Mouse (Mus musculus) forebrain, embryonic 11.5 days (tissue): Measurements from ENCODE around the gene Ikzf5. TPM values are rescaled to one million over a fixed set of nuclear protein-coding genes. Genes with fewer than 3 reads are reported as not detected.
A peak's percentile ranks its signal among the peaks of the same experiment; 100 is the strongest.
"Not testable (repeated sequence)": the region's sequence is repeated elsewhere in the genome, so short reads cannot be mapped to it uniquely, and the experiment has no call there.

Experiments used
- ATAC-seq: fragments of 200-750 bp; cut with Nextera tagmentation; replicated peaks from 2 replicates; pipeline ENCODE4 v1.8.0; 2017; ENCODE audit warnings: moderate TSS enrichment; ENCODE audit not compliant: low FRiP score
- DNase-seq: peaks from one replicate; pipeline ENCODE4 v3.0.0-alpha.2; 2017; ENCODE audit warnings: low spot score
- H3K27ac ChIP-seq: fragments of 300-500 bp; sonication (generic); 2 replicates; pipeline ENCODE4 v1.5.1; 2014; ENCODE audit warnings: low read depth, low read length
- H3K27me3 ChIP-seq: fragments of 300-500 bp; sonication (generic); 2 replicates; pipeline ENCODE4 v1.6.1; 2014; ENCODE audit warnings: mild to moderate bottlenecking, low read length, mixed read lengths; ENCODE audit not compliant: control insufficient read depth, insufficient read depth
- H3K36me3 ChIP-seq: fragments of 300-500 bp; sonication (generic); 2 replicates; pipeline ENCODE4 v1.6.1; 2014; ENCODE audit warnings: mild to moderate bottlenecking, low read length, moderate library complexity, mixed read lengths; ENCODE audit not compliant: control insufficient read depth, insufficient read depth
- H3K4me1 ChIP-seq: fragments of 300-500 bp; sonication (generic); replicated peaks from 2 replicates; pipeline ENCODE4 v1.6.1; 2014; ENCODE audit warnings: low read length, mixed read lengths; ENCODE audit not compliant: control insufficient read depth, insufficient read depth
- H3K4me2 ChIP-seq: fragments of 300-500 bp; sonication (generic); 2 replicates; pipeline ENCODE4 v1.6.1; 2014; ENCODE audit warnings: low read depth, mild to moderate bottlenecking, low read length, moderate library complexity, mixed read lengths; ENCODE audit not compliant: severe bottlenecking
- H3K4me3 ChIP-seq: fragments of 300-500 bp; sonication (generic); 2 replicates; pipeline ENCODE4 v1.5.1; 2014; ENCODE audit warnings: low read depth, low read length
- H3K9ac ChIP-seq: fragments of 300-500 bp; sonication (generic); 2 replicates; pipeline ENCODE4 v1.6.1; 2014; ENCODE audit warnings: low read length
- H3K9me3 ChIP-seq: fragments of 300-500 bp; sonication (generic); 2 replicates; pipeline ENCODE4 v1.6.1; 2016; ENCODE audit warnings: low read length, mixed read lengths; ENCODE audit not compliant: control insufficient read depth
- WGBS: fragments of 180-500 bp; shearing (Covaris S2); extraction: QIAGEN DNeasy Blood & Tissue Kit; methylation state at CpG from one replicate; pipeline ENCODE4 v1.1.7; 2014; 5-methylcytosine and 5-hydroxymethylcytosine counted together
- polyA plus RNA-seq: library from polyadenylated mRNA; unstranded; fragments of >200 nt; fragmentation: Nextera tagmentation; extraction: Ambion mirVana; gene quantifications from 2 replicates; pipeline ENCODE4 v1.2.1, GENCODE M21; 2014

Gene Ikzf5
- 24.3 and 24.7 TPM in 2 replicates for polyA plus RNA-seq

GRCm38 (mm10) chr7:131410416-131411058, at the start of gene Ikzf5, which contains the start of gene Acadsb:
TSS of gene Ikzf5 (minus strand) at chr7:131410521.
TSS of gene Acadsb (plus strand) at chr7:131410601.
- peak; percentile 98 for ATAC-seq
- peaks cover 11% of the 10 kb centered on the region; the same call in 1 of the 2 replicates for H3K4me1 ChIP-seq
- H3K27me3 ChIP-seq, result no peaks in the 10 kb centered on the region
- H3K27ac ChIP-seq, result 0 out of 2 replicates have a peak within 1 kb of the TSS, but pooled peaks have one; percentile 25
- peak within 1 kb of the TSS; percentile 94 for H3K9ac ChIP-seq
- H3K36me3 ChIP-seq, result no peaks in the 10 kb centered on the region
- H3K4me3 ChIP-seq, result peak within 1 kb of the TSS; percentile 94
- peak within 1 kb of the TSS; percentile 81 for H3K4me2 ChIP-seq
- H3K9me3 ChIP-seq, result no peaks in the 10 kb centered on the region
- WGBS, result under 1% methylated on average over 42 of the region's 42 CpGs
- peak; percentile 97 for DNase-seq

- Histone ChIP-seq H3K4me3 (no peak overlapping the region), H3K36me3 (no peaks in the 10 kb centered on the region), H3K4me2 (no peak overlapping the region), H3K9me3 (no peaks in the 10 kb centered on the region), H3K27ac (no peak overlapping the region), H3K27me3 (peaks cover 7% of the 10 kb centered on the region; the same call in 1 of the 2 replicates), H3K4me1 (no peaks in the 10 kb centered on the region), H3K9ac (no peak overlapping the region)
- 93% methylated on average over 5 of the region's 5 CpGs for WGBS
- DNase-seq (no peak), ATAC-seq (no peak)
These were observed 46.4 kb upstream of the Ikzf5 start for GRCm38 (mm10) chr7:131456714-131457113.

GRCm38 (mm10) chr7:131437051-131437450, 26.7 kb upstream of the Ikzf5 start:
- Histone ChIP-seq H3K27me3 (no peaks in the 10 kb centered on the region), H3K4me1 (no peaks in the 10 kb centered on the region), H3K9ac (no peak overlapping the region), H3K4me3 (no peak overlapping the region), H3K9me3 (no peaks in the 10 kb centered on the region), H3K36me3 (no peaks in the 10 kb centered on the region), H3K27ac (no peak overlapping the region), H3K4me2 (no peak overlapping the region)
- ATAC-seq (no peak), DNase-seq (no peak)
- WGBS, result 78% methylated on average over 3 of the region's 3 CpGs

GRCm38 (mm10) chr7:131434276-131434675, 24.0 kb upstream of the Ikzf5 start:
- no peaks in the 10 kb centered on the region for H3K9me3 ChIP-seq
- no peak overlapping the region for H3K4me2 ChIP-seq
- ATAC-seq, result no peak
- H3K9ac ChIP-seq, result no peak overlapping the region
- H3K27ac ChIP-seq, result no peak overlapping the region
- no peak for DNase-seq
- H3K4me1 ChIP-seq, result no peaks in the 10 kb centered on the region
- no peak overlapping the region for H3K4me3 ChIP-seq
- no peaks in the 10 kb centered on the region for H3K27me3 ChIP-seq
- 74% methylated on average over 1 of the region's 1 CpGs for WGBS
- H3K36me3 ChIP-seq, result no peaks in the 10 kb centered on the region

GRCm38 (mm10) chr7:131432244-131432643, 21.9 kb upstream of the Ikzf5 start:
- Histone ChIP-seq H3K27me3 (no peaks in the 10 kb centered on the region), H3K27ac (no peak overlapping the region), H3K4me2 (no peak overlapping the region), H3K4me1 (no peaks in the 10 kb centered on the region), H3K36me3 (no peaks in the 10 kb centered on the region), H3K9me3 (no peaks in the 10 kb centered on the region), H3K4me3 (no peak overlapping the region), H3K9ac (no peak overlapping the region)
- DNase-seq, result peak; percentile 62
- 14% methylated on average over 1 of the region's 1 CpGs for WGBS
- no peak for ATAC-seq

- Histone ChIP-seq H3K4me1 (no peaks in the 10 kb centered on the region), H3K9me3 (no peaks in the 10 kb centered on the region), H3K9ac (no peak overlapping the region), H3K4me3 (no peak overlapping the region), H3K36me3 (no peaks in the 10 kb centered on the region), H3K27ac (no peak overlapping the region), H3K4me2 (no peak overlapping the region), H3K27me3 (no peaks in the 10 kb centered on the region)
- 89% methylated on average over 5 of the region's 5 CpGs for WGBS
- DNase-seq (no peak), ATAC-seq (no peak)
These were observed 17.0 kb upstream of the Ikzf5 start for GRCm38 (mm10) chr7:131427331-131427730.

- ATAC-seq (no peak), DNase-seq (no peak)
- H3K4me3 ChIP-seq, result no peak overlapping the region
- no peaks in the 10 kb centered on the region for H3K4me1 ChIP-seq
- no peaks in the 10 kb centered on the region for H3K27me3 ChIP-seq
- H3K36me3 ChIP-seq, result no peaks in the 10 kb centered on the region
- no peaks in the 10 kb centered on the region for H3K9me3 ChIP-seq
- H3K4me2 ChIP-seq, result no peak overlapping the region
- H3K9ac ChIP-seq, result no peak overlapping the region
- no peak overlapping the region for H3K27ac ChIP-seq
- 81% methylated on average over 2 of the region's 2 CpGs for WGBS
These were observed 14.6 kb upstream of the Ikzf5 start for GRCm38 (mm10) chr7:131424912-131425311.

- Histone ChIP-seq H3K36me3 (no peaks in the 10 kb centered on the region), H3K4me2 (no peak overlapping the region), H3K4me3 (no peak overlapping the region), H3K27me3 (no peaks in the 10 kb centered on the region), H3K27ac (no peak overlapping the region), H3K9me3 (no peaks in the 10 kb centered on the region), H3K9ac (no peak overlapping the region), H3K4me1 (no peaks in the 10 kb centered on the region)
- DNase-seq, result no peak
- no peak for ATAC-seq
These were observed 7.3 kb upstream of the Ikzf5 start for GRCm38 (mm10) chr7:131417605-131418004.

- H3K36me3 ChIP-seq, H3K9me3 ChIP-seq, DNase-seq, H3K4me2 ChIP-seq, H3K4me1 ChIP-seq, H3K9ac ChIP-seq, ATAC-seq, H3K4me3 ChIP-seq, H3K27me3 ChIP-seq, H3K27ac ChIP-seq: not testable (repeated sequence)
These were observed 6.4 kb upstream of the Ikzf5 start for GRCm38 (mm10) chr7:131416742-131417141.
